Mouse (Mus musculus) liver (tissue): ENCODE data around the gene Eps8l2.
A peak's percentile ranks its signal among the peaks of the same experiment; 100 is the strongest.

Source experiments
- DNase-seq: peaks from one replicate; pipeline ENCODE4 v3.0.0-alpha.2; 2020; ENCODE audit warnings: mixed read lengths

Eps8l2 gene

GRCm38 (mm10) chr7:141338576-141339131, at the start of gene Eps8l2:
TSS of gene Eps8l2 (plus strand) at chr7:141338880.
- peak; percentile 70 for DNase-seq

GRCm38 (mm10) chr7:141291921-141292582, 46.6 kb upstream of the Eps8l2 start, which contains the start of gene Drd4:
TSS of gene Drd4 (plus strand) at chr7:141292006.
- DNase-seq = peak; percentile 35

GRCm38 (mm10) chr7:141292583-141293388, 45.9 kb upstream of the Eps8l2 start:
- no peak for DNase-seq

GRCm38 (mm10) chr7:141293852-141294471, 44.7 kb upstream of the Eps8l2 start:
- DNase-seq = no peak

- no peak for DNase-seq
Measured at GRCm38 (mm10) chr7:141294479-141294878, 44.2 kb upstream of the Eps8l2 start.

- no peak for DNase-seq
Measured at GRCm38 (mm10) chr7:141297926-141298650, 40.6 kb upstream of the Eps8l2 start.

GRCm38 (mm10) chr7:141299175-141299574, 39.5 kb upstream of the Eps8l2 start:
- DNase-seq = no peak

GRCm38 (mm10) chr7:141301386-141301785, 37.3 kb upstream of the Eps8l2 start:
- no peak for DNase-seq

GRCm38 (mm10) chr7:141302702-141303268, 35.9 kb upstream of the Eps8l2 start:
- no peak for DNase-seq

GRCm38 (mm10) chr7:141304537-141304936, 34.1 kb upstream of the Eps8l2 start:
- DNase-seq = no peak

- DNase-seq = no peak
Measured at GRCm38 (mm10) chr7:141314416-141314815, 24.3 kb upstream of the Eps8l2 start.

- no peak for DNase-seq
Measured at GRCm38 (mm10) chr7:141315076-141315475, 23.6 kb upstream of the Eps8l2 start.

- peak; percentile 36 for DNase-seq
Measured at GRCm38 (mm10) chr7:141315974-141316373, 22.7 kb upstream of the Eps8l2 start.

GRCm38 (mm10) chr7:141317619-141318132, 21.0 kb upstream of the Eps8l2 start:
- DNase-seq = no peak

GRCm38 (mm10) chr7:141319446-141319845, 19.2 kb upstream of the Eps8l2 start:
- no peak for DNase-seq

- no peak for DNase-seq
Measured at GRCm38 (mm10) chr7:141324686-141325085, 14.0 kb upstream of the Eps8l2 start.

GRCm38 (mm10) chr7:141326546-141327446, 11.9 kb upstream of the Eps8l2 start:
- peak; percentile 61 for DNase-seq

- DNase-seq = peak; percentile 97
Measured at GRCm38 (mm10) chr7:141327469-141328372, 11.0 kb upstream of the Eps8l2 start, which contains the start of the genes Deaf1 and Tmem80. TSS of gene Deaf1 (minus strand) at chr7:141327690. TSS of gene Tmem80 (plus strand) at chr7:141327739.

- DNase-seq = no peak
Measured at GRCm38 (mm10) chr7:141328373-141328990, 10.2 kb upstream of the Eps8l2 start.
